Mouse (Mus musculus): Measurements from ENCODE around the gene Golt1b.

- no peak for TF ChIP-seq HCFC1 (IDR thresholded peaks at IDR 0.05; ENCODE audit: borderline replicate concordance, insufficient read depth, low read length)
- no peak for TF ChIP-seq ZC3H11A (IDR thresholded peaks at IDR 0.05; ENCODE audit: borderline replicate concordance, low read depth, low read length)
- no peak for TF ChIP-seq CHD2 (IDR thresholded peaks at IDR 0.05; ENCODE audit: low read depth, low read length)
- no peak for TF ChIP-seq ZNF384 (IDR thresholded peaks at IDR 0.05; ENCODE audit: low read depth, low read length)
These were observed 8.3 kb upstream of the Golt1b start for GRCm38 (mm10) chr6:142378576-142379330.
